Mouse (Mus musculus) left cerebral cortex, postnatal 10 days (tissue): Measurements from ENCODE around the gene Glod4. TPM values are rescaled to one million over a fixed set of nuclear protein-coding genes. Genes with fewer than 3 reads are reported as not detected.

Experiments
- DNase-seq, 2 experiments: peaks; one replicate each; pipeline ENCODE4 v3.0.0; 2021 to 2022; ENCODE audit warnings: low spot score in 2 of 2, mixed read lengths in 1 of 2; ENCODE audit errors: extremely low spot score in 1 of 2
- intact Hi-C: fragments of 180-260 bp; cut with DNase I; formaldehyde crosslinking; loops from one replicate; pipeline ENCODE4 v1.15.1; 2025
- total RNA-seq, 2 experiments: library from RNA; stranded (reverse); gene quantifications; 2 replicates each; pipeline ENCODE4 v1.2.3; 2021

The Glod4 gene
- total RNA-seq, result 10 to 100 TPM; 47.9 to 53.8 TPM

DNA sequence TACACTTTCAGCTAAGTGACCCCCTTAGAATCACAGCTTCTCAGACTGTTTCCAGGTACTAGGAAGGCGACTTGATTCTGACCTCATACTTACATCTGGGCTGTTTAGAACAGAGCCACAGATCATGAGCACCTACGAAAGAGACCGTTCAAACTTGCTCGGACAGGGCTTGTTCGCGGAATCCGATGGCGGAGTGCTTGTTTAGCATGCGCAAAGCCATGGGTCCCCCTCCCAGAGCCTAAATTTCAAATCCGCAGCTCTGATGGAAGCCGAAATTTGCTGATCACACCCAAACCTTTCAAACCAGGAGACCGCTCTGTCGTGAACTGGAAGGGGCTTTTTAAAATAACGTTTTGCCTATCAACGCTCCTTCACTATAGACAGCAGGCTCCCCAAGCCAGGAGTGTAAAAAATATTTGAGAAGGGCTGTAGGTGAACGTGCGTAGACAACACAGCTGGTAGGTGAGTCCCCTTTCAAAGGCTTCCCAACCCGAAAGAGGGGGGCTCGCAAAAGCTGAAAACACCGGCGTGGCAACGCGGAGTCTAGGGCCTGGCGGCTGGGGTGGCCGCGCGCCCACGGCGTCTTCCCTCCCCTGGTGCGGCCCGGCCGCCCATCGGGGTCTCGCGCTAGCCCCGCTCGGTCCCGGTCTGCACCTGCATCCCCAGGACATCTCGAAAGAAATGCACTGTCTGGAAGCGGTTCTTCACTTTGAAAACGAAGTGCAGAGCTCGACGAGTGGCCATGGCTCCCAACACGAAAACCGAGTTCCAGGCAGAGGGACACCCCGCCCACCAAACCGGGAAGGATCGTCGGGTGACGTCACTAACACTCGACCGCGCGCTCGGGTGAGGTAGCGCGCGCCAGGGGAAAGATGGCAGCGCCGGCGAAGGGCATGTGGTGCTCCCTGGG is at the start of gene Glod4, which contains the start of gene Mrm3:
TSS of gene Glod4 (minus strand) at position 825 of the 910 bp plus-strand sequence.
TSS of gene Mrm3 (plus strand) at position 815 of the 910 bp plus-strand sequence.
- intact Hi-C loops, result no loop called here
- peak; percentile 91 to 95 for DNase-seq

DNA sequence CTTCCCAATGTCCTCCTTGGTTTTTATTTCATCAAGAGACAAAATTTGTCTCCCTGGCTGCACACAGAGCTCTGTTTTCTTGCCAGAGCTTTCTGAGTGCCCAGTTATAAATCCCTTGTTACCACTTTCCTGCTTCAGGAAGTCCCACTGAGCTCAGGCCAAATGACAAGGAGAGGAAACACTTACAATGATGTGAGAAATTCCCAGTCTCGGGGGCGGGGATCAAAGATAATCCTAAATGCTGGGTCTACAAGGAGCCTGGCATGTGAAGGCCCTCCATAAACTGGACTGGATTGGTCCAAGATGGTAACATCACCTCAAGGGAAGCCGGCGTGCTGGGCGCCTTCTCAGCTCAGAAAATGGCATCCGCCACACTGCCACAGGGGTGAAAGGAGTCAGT is 49.3 kb upstream of the Glod4 start:
- no peak for DNase-seq
- intact Hi-C loops, result no loop called here

DNA sequence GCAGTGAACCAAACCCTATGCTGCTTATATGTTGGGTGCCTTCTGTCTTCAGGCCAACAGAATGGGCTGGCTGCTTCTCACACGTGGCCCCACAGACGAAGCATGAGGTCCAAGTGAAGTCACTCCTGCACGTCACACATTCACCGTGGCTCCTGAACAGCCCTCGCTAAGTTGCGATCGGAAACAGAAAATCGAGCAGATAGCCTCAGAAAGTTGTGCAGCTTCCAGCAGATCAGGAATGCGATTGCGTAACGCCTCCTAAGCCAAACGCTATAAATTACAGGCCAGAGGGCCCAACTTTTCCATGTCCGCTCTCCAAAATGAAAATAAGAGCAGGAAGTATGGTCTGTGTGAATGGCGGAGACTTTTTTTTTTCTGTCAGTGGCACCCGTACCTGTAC is 48.9 kb upstream of the Glod4 start:
- DNase-seq, result no peak
- intact Hi-C loops, result no loop called here

DNA sequence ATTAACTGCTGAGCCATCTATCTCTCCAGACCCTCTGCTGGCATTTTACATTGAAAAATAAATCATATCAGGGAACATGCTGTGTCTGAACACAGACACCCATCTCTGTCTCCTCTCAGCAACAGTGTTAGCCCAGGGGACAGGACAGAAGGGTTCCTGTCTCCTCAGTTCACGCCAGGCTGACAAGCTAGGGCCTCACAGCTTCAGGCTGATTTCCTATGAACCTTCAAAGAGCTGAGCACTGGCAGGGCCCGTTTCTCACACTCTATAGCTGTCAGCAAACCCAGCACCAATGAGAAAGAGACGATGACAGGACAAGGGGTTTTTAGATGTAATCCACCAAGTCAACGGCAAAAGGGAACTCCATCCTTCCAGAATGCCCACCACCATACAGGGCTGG is 48.4 kb upstream of the Glod4 start:
- no peak for DNase-seq
- intact Hi-C loops, result no loop called here

GRCm38 (mm10) chr11:76290367-76290766 is 46.8 kb upstream of the Glod4 start:
- intact Hi-C loops, result no loop called here
- peak; percentile 60 to 66 for DNase-seq

- intact Hi-C loops, result no loop called here
- peak in 1 of 2 experiments; percentile 46 for DNase-seq
Measured at GRCm38 (mm10) chr11:76288645-76289044, 45.1 kb upstream of the Glod4 start.

- no peak for DNase-seq
- intact Hi-C loops, result no loop called here
Measured at GRCm38 (mm10) chr11:76287301-76287700, 43.8 kb upstream of the Glod4 start.

GRCm38 (mm10) chr11:76286534-76287126 is 43.1 kb upstream of the Glod4 start:
- intact Hi-C loops, result no loop called here
- DNase-seq, result no peak

DNA sequence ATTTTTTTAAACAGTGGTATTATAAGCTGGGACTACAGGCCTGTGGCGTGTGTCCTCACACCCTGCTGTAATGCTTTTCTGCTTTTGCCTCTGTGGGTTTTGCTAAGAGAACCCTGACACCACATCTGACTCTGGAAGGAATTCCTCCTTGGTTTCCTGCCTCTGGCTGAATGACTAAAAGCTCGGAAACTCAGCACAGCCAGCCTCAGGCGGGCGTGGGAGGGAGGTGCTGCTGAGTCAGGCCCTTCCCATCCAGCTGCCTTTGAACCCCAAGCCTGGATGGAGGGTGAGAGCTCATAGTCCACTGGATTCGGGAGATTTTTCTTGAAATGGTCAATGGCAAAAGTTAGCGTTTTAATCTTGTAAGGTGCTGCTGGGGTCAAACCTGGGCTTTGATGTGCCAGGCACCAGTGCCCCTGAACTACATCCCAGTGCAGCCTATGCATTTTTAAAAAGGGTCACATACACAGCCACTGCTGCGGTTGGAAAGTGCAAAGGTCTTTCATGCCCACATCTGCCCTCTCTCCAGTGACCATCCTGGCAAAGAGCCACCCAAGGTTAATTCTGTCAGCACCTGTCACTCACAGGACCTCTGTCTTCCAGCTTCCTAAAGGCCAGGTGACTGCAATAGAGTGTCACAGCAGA is 42.0 kb upstream of the Glod4 start:
- intact Hi-C loops, result no loop called here
- no peak for DNase-seq

- DNase-seq, result no peak
- intact Hi-C loops, result no loop called here
Measured at GRCm38 (mm10) chr11:76283841-76284240, 40.3 kb upstream of the Glod4 start.

DNA sequence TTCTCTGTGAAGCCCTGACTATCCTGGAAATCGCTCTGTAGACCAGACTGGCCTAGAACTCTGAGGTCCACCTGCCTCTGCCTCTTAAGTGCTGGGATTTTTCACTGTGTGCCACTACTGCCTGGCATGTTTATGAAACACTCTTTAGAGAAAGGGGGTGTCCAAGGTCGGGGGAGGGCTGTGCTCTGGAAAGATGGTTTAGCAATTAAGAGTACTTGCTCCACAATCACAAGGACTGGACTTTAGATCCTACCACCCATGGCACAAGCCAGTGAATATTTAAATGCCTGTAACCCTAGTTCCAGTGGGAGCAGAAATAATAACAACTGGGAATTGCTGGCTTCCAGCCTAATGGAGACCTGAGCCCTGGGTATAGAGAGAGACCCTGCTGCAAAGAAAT is 36.4 kb upstream of the Glod4 start:
- intact Hi-C loops, result no loop called here
- no peak for DNase-seq

GRCm38 (mm10) chr11:76278960-76279852 is 35.7 kb upstream of the Glod4 start:
- intact Hi-C loops, result no loop called here
- no peak for DNase-seq

DNA sequence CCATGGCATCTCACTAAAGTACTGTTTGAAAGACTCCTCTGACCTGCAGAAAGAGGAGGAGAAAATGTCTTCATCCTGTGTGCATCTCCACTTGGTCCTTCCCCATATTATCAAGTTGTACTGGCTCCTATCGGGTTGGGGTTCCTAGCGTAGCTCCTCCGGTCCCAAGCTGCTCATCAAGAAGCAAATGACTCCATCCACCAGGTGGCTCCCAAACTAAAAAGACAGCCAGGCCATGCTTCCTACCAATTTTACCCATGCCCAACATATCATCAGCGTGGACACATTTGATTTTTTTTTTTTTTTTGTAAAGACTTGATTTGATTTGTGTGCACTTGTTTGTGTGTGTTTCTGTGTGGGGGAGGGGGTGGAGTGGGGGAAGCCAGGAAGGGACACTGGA is 28.9 kb upstream of the Glod4 start:
- DNase-seq, result no peak
- intact Hi-C loops, result loop anchor here (5.0 kb wide), 1 partner anchor 125 kb away; the partner anchor contains the start of gene Nxn

DNA sequence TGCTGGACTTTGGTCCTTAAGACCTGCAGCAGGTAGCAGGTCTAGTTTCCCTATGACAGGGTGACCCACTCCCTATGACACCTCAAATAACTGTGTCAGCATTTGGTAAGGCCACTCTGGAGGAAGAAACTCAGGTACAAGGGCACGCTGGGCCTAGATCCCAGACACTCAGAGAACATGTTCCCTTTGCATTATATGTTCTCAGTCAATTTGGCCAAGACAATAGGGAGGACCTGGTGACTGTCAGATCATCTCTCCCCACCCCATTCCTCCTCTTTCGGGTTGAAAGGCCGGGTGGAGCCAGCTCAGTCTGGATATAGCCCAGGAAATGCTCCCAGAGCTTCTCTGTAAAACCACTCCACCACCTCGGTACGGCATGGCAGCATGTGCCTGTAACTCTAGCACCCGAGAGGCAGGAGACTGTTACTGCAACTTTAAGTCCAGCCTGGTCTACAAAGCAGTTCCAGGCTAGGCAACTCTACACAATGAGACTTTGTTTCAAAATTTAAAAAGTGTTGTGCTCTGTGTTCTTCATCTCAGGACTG is 25.1 kb upstream of the Glod4 start:
- no peak for DNase-seq
- intact Hi-C loops, result no loop called here

GRCm38 (mm10) chr11:76268001-76268459 is 24.5 kb upstream of the Glod4 start:
- intact Hi-C loops, result no loop called here
- peak in 1 of 2 experiments; percentile 52 for DNase-seq

- intact Hi-C loops, result no loop called here
Measured at GRCm38 (mm10) chr11:76267550-76267949, 24.0 kb upstream of the Glod4 start.

GRCm38 (mm10) chr11:76262611-76263351 is 19.3 kb upstream of the Glod4 start:
- no peak for DNase-seq
- intact Hi-C loops, result no loop called here

More at GRCm38 (mm10) chr11:76267550-76267949, 24.0 kb upstream of the Glod4 start:
- DNase-seq, result no peak

- DNase-seq, result no peak
- intact Hi-C loops, result no loop called here
Measured at GRCm38 (mm10) chr11:76261224-76261623, 17.7 kb upstream of the Glod4 start.
